Mouse (Mus musculus) stomach, postnatal 0 days (tissue): ENCODE data around the gene Ttc19. TPM values are rescaled to one million over a fixed set of nuclear protein-coding genes. Genes with fewer than 3 reads are reported as not detected.

Source experiments
- ATAC-seq: fragments of 200-750 bp; cut with Nextera tagmentation; 2 replicates; pipeline ENCODE4 v1.8.0; 2017; ENCODE audit not compliant: low FRiP score, low TSS enrichment
- DNase-seq: peaks from one replicate; pipeline ENCODE4 v3.0.0-alpha.2; 2016; ENCODE audit warnings: low spot score
- H3K27ac ChIP-seq: fragments of 300-500 bp; sonication (generic); replicated peaks from 2 replicates; pipeline ENCODE4 v1.5.1; 2014; ENCODE audit warnings: mild to moderate bottlenecking, control low read depth
- H3K27me3 ChIP-seq: fragments of 300-500 bp; sonication (generic); 2 replicates; pipeline ENCODE4 v1.6.1; 2014; ENCODE audit warnings: low read length; ENCODE audit not compliant: control insufficient read depth, insufficient read depth
- H3K36me3 ChIP-seq: fragments of 300-500 bp; sonication (generic); 2 replicates; pipeline ENCODE4 v1.6.1; 2014; ENCODE audit warnings: low read length, mixed read lengths; ENCODE audit not compliant: control insufficient read depth, insufficient read depth
- H3K4me1 ChIP-seq: fragments of 300-500 bp; sonication (generic); replicated peaks from 2 replicates; pipeline ENCODE4 v1.6.1; 2014; ENCODE audit warnings: antibody characterized with exemption; ENCODE audit not compliant: control insufficient read depth, insufficient read depth
- H3K4me2 ChIP-seq: fragments of 300-500 bp; sonication (generic); replicated peaks from 2 replicates; pipeline ENCODE4 v1.6.1; 2014; ENCODE audit warnings: low read depth, mild to moderate bottlenecking, control low read depth, moderate library complexity
- H3K4me3 ChIP-seq: fragments of 300-500 bp; sonication (generic); 2 replicates; pipeline ENCODE4 v1.5.1; 2014; ENCODE audit warnings: low read depth, low read length, control low read depth
- H3K9ac ChIP-seq: fragments of 300-500 bp; sonication (generic); 2 replicates; pipeline ENCODE4 v1.6.1; 2014; ENCODE audit warnings: mild to moderate bottlenecking, low read length, control low read depth, mixed read lengths
- H3K9me3 ChIP-seq: fragments of 300-500 bp; sonication (generic); 2 replicates; pipeline ENCODE4 v1.6.1; 2016; ENCODE audit warnings: low read length; ENCODE audit not compliant: control insufficient read depth
- CTCF ChIP-seq: IDR thresholded peaks from 2 replicates; pipeline ENCODE4 v1.5.1; 2016; ENCODE audit warnings: antibody characterized with exemption, low read depth, mild to moderate bottlenecking, moderate library complexity
- EP300 ChIP-seq: optimal IDR thresholded peaks from 2 replicates; pipeline ENCODE3; 2016; ENCODE audit warnings: antibody characterized with exemption
- WGBS: fragments of 180-500 bp; shearing (Covaris S2); extraction: QIAGEN DNeasy Blood & Tissue Kit; methylation state at CpG from one replicate; pipeline ENCODE4 v1.1.7; 2014; 5-methylcytosine and 5-hydroxymethylcytosine counted together
- polyA plus RNA-seq: library from polyadenylated mRNA; unstranded; fragments of >200 nt; fragmentation: Nextera tagmentation; extraction: Ambion mirVana; gene quantifications from 2 replicates; pipeline ENCODE4 v1.2.1, GENCODE M21; 2015

Gene Ttc19
- polyA plus RNA-seq, 1 experiment from 2014 or later, result 12.7 TPM

DNA sequence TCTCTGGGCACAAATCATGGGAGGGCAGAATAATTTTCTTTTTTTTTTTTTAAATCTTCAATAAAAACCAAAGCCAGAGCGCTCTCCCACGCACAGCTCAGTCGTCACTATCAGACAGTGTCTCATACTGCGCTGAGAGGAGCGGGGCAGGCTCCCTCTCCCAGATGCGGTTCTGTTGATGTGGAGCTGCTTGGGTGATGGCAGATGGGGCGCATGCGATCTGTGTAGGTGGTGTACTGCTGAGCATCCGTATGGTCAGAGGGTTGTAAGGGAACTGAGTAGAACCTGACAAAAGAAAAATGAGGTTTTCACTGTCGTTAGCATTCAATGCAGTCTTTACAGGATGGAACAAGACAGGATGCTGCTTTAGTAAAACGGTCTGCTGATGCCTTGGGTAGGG is 36.5 kb downstream of the Ttc19 start:
- Histone ChIP-seq H3K27me3 (no peaks in the 10 kb centered on the region), H3K4me3 (no peak overlapping the region), H3K36me3 (peaks cover 24% of the 10 kb centered on the region), H3K9me3 (no peaks in the 10 kb centered on the region), H3K9ac (no peak overlapping the region), H3K27ac (no peak overlapping the region), H3K4me1 (no peaks in the 10 kb centered on the region), H3K4me2 (no peak overlapping the region)
- WGBS, result 87% methylated on average over 11 of the region's 11 CpGs
- DNase-seq, result no peak
- no peak for ATAC-seq
- TF ChIP-seq CTCF (no peak), EP300 (no peak)

GRCm38 (mm10) chr11:62320097-62320496 is 38.8 kb downstream of the Ttc19 start:
- Histone ChIP-seq H3K36me3 (peaks cover 23% of the 10 kb centered on the region), H3K27me3 (no peaks in the 10 kb centered on the region), H3K9me3 (no peaks in the 10 kb centered on the region), H3K4me2 (no peak overlapping the region), H3K4me1 (no peaks in the 10 kb centered on the region), H3K27ac (no peak overlapping the region), H3K4me3 (no peak overlapping the region), H3K9ac (no peak overlapping the region)
- DNase-seq, result no peak
- ATAC-seq, result no peak
- TF ChIP-seq CTCF, result no peak
- TF ChIP-seq EP300, result no peak
- 58% methylated on average over 3 of the region's 3 CpGs for WGBS

DNA sequence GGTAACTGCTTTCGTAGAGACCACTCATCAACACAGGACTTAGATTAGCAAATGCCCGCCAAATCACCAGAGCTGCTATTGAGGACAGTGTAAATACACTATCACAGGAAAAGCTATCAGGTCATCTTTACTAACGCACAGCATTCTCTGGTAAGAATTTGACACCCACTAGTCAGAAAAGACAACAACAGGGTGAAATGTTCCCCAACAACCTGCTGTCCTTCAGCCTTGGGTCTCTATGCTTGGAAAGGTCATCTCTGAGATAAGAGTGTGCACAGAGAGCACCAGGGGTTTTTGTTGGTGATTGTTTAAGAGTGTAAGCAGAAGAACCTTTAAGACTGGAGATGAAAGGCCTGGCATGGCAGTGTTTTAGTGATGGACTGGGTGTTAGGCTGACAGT is 42.4 kb downstream of the Ttc19 start:
- Histone ChIP-seq H3K9ac (no peak overlapping the region), H3K9me3 (no peaks in the 10 kb centered on the region), H3K4me2 (no peak overlapping the region), H3K27me3 (no peaks in the 10 kb centered on the region), H3K36me3 (peaks cover 26% of the 10 kb centered on the region), H3K27ac (no peak overlapping the region), H3K4me1 (no peaks in the 10 kb centered on the region), H3K4me3 (no peak overlapping the region)
- TF ChIP-seq CTCF (no peak), EP300 (no peak)
- ATAC-seq (no peak), DNase-seq (no peak)
- WGBS, result 69% methylated on average over 3 of the region's 3 CpGs

DNA sequence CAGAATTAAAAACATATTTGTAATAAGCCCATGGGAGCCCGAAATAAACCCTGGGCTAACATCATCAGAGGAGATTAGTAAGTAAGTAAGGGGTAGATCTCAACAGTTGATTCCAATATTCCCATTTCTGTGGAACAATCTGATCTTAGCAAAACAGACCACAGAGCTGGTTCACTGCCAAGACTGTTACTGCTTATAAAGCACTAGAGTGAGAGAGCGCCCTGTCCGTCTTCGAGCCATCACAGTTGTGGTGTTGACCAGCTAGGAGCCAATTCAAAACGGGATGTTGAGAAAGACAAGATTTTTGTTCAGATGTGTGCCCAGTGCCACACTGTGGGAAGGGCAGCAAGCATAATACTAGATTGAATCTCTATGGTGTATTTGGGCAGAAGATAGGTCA is 49.9 kb downstream of the Ttc19 start:
- DNase-seq (no peak), ATAC-seq (no peak)
- TF ChIP-seq EP300 (no peak), CTCF (no peak)
- H3K27me3 ChIP-seq, result no peaks in the 10 kb centered on the region
- 86% methylated on average over 5 of the region's 5 CpGs for WGBS
- no peak overlapping the region for H3K4me2 ChIP-seq
- no peaks in the 10 kb centered on the region for H3K9me3 ChIP-seq
- H3K9ac ChIP-seq, result no peak overlapping the region
- H3K27ac ChIP-seq, result no peak overlapping the region
- no peak overlapping the region for H3K4me3 ChIP-seq
- peaks cover 40% of the 10 kb centered on the region for H3K36me3 ChIP-seq
- H3K4me1 ChIP-seq, result no peaks in the 10 kb centered on the region

DNA sequence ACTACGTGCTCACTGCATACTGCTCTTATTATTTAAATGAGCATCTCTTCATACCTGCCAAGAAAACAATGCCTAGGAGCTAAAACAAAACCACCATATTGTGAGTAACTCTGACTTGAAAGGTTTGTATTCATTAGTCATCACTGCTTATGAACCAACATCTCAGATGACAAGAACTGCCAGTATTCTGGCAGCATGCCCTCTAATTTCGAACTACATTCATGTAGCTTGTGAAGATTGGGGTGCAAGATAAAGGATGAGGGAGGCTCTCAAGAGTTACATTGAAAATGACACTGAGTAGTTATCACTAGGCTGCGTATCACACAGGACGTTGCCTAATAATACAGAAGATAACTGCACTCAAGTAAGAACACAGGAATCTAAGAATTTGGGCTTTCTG is 51.0 kb downstream of the Ttc19 start:
- DNase-seq (no peak), ATAC-seq (no peak)
- no peaks in the 10 kb centered on the region for H3K4me1 ChIP-seq
- H3K4me2 ChIP-seq, result no peak overlapping the region
- H3K9me3 ChIP-seq, result no peaks in the 10 kb centered on the region
- H3K27me3 ChIP-seq, result no peaks in the 10 kb centered on the region
- no peak overlapping the region for H3K4me3 ChIP-seq
- H3K9ac ChIP-seq, result no peak overlapping the region
- H3K27ac ChIP-seq, result no peak overlapping the region
- H3K36me3 ChIP-seq, result peaks cover 34% of the 10 kb centered on the region
- 83% methylated on average over 4 of the region's 4 CpGs for WGBS
- TF ChIP-seq CTCF (no peak), EP300 (no peak)

DNA sequence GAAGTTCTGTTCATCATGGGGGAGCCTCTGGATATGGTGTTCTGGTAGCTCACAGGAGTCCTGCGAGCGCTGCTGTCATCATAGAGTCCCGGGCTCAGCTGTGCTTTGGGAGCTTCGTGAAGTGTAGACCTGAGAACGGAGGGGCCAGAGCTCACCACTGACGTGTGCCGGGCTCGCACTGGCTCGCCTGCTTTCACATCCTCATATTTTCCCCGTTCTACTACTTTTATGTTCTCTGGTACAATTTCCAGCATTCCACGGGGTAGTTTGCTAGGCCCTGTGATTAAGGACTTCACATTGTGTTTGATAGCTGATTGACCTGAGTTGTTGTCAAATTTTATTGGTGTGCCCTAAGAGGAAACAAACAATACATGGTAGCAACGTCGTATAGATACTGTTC is 61.7 kb downstream of the Ttc19 start:
- H3K36me3 ChIP-seq, result peaks cover 28% of the 10 kb centered on the region
- no peak overlapping the region for H3K4me3 ChIP-seq
- ATAC-seq, result no peak
- H3K9ac ChIP-seq, result no peak overlapping the region
- no peaks in the 10 kb centered on the region for H3K9me3 ChIP-seq
- no peak overlapping the region for H3K4me2 ChIP-seq
- H3K27me3 ChIP-seq, result no peaks in the 10 kb centered on the region
- no peaks in the 10 kb centered on the region for H3K4me1 ChIP-seq
- no peak for TF ChIP-seq CTCF
- TF ChIP-seq EP300, result no peak
- WGBS, result 93% methylated on average over 13 of the region's 13 CpGs
- DNase-seq, result no peak
- no peak overlapping the region for H3K27ac ChIP-seq
